Mouse (Mus musculus): Measurements from ENCODE around the gene Dnajb11.

- TF ChIP-seq POLR2A (IDR thresholded peaks at IDR 0.05; ENCODE audit: extremely low read depth, insufficient read depth, low read length) (no peak), CTCF (IDR thresholded peaks at IDR 0.05; ENCODE audit: extremely low read depth, insufficient read depth, low read length) (no peak)
Measured at GRCm38 (mm10) chr16:22888835-22889234, 31.2 kb downstream of the Dnajb11 start.
